Mouse (Mus musculus) stomach, postnatal 0 days (tissue): ENCODE measurements around the gene Manf.

Experiments used
- CTCF ChIP-seq: IDR thresholded peaks from 2 replicates; pipeline ENCODE4 v1.5.1; 2016; ENCODE audit warnings: antibody characterized with exemption, low read depth, mild to moderate bottlenecking, moderate library complexity
- EP300 ChIP-seq: optimal IDR thresholded peaks from 2 replicates; pipeline ENCODE3; 2016; ENCODE audit warnings: antibody characterized with exemption

DNA sequence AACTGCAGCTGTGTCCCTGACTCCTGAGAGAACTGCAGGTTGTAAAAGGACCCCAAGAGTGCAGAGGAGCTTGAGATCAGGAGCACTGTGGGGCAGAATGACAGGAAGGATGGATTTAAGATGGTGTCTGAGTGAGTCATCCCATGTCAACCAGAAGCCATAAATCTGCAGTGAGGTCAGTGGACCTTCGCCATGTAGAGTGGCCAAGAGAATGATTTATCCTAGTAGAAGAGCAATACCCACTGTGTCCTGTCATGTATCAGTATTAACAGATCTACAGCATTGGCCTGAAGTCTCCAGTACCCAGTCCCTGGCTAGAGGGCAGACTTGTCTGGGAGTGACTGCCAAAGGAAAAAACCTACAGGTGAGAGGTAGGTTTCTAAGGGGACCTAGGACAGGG is 7.1 kb upstream of the Manf start:
- TF ChIP-seq CTCF = no peak
- no peak for TF ChIP-seq EP300
